Mouse (Mus musculus): ENCODE measurements at regions not wholly inside any gene's neighbourhood (a gene's known extent, or its start where the extent isn't known, plus 50 kb on each side); places are given as distances from the start of the nearest gene placed in this dataset.

DNA sequence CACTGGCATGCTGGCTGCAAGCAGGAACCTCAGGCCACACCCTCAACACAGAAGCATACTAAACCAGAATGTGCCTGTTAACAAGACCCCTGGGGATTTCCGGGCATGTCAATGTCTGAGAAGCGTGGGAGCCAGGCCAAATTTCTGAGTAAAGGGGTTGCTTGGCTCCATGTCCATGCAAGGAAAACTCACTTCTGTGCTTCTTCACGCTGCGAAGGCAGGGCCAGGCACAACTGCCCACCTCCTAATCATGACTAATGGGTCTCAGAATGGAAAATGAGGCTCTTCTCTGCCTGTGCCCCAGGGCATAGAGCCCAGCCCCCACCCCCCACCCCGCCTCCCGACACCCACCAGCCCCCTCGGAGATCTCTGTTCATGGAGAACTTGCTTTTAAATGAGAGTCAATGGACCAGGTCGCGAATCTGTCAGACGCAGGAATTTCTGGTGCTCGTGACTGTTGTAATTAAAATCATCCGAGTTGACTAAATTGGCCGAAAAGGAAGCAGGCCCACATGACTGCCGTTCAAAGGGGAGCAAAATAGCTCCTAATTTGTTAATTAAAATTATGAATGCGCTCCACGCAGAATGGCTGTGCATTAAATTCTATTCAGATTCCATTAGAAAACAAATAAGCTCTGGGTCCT lies 152.2 kb downstream of the H2al1j start:
- no peak for ATAC-seq (replicated peaks; ENCODE audit: low FRiP score, poor library complexity, severe bottlenecking)

DNA sequence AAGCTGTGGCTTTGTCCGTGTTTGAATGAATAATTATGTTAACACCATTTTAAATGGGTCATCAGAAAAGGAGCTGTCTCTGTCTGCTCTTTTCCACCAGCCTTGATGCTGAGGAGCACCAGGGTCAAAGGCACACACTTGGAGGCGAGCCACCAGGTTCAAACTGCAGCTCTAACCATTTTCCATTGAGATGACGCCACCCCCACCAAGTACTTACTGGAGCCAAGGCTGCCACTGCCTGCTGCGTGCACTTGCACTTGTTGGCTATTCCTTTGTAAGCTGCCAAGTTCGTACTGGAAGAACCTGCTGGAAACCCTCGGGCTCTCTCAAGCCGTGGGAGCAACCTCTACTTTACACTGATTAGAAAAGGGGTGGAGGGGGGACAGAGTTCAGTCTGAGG lies 154.5 kb downstream of the H2al1j start:
- ATAC-seq (replicated peaks; ENCODE audit: low FRiP score, poor library complexity, severe bottlenecking): no peak

DNA sequence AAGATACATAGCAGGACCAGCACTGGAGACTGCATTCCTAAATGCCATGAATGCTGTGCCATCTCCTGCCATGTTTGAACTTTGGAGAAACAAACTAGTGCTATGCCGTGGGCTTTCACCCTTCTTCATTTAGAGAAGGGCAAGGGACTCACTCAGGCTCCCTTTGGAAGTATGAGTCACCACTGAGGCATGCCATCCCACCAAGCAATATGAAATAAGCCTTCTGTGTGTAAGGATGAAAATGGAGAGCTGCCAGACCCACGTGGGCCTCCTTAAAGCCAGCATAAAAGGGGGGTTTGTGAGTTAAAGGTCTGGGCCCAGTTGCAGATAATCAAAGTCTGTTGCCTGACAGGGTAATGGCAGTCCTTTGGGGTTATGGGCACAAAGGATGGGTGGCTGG lies 159.0 kb downstream of the H2al1j start:
- ATAC-seq (replicated peaks; ENCODE audit: low FRiP score, poor library complexity, severe bottlenecking): no peak

DNA sequence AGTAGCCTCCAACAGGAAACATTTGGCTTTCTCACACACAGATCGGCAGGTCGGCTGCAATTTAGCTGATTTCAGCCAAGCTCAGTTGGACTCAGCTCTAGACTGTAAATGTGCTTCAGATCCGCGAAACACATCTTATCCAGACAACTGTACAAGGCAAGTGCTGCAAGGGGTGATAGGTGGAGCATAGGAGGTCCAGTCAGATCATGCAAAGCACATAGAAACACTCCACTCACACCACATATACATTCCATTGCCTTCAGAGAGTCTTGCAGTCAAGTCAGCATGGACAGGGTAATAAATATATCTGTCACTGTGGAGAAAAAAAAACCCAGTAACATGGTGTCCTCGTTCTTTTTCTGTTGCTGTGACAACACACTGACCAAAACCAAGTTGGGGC lies 160.3 kb downstream of the H2al1j start:
- no peak for ATAC-seq (replicated peaks; ENCODE audit: low FRiP score, poor library complexity, severe bottlenecking)

DNA sequence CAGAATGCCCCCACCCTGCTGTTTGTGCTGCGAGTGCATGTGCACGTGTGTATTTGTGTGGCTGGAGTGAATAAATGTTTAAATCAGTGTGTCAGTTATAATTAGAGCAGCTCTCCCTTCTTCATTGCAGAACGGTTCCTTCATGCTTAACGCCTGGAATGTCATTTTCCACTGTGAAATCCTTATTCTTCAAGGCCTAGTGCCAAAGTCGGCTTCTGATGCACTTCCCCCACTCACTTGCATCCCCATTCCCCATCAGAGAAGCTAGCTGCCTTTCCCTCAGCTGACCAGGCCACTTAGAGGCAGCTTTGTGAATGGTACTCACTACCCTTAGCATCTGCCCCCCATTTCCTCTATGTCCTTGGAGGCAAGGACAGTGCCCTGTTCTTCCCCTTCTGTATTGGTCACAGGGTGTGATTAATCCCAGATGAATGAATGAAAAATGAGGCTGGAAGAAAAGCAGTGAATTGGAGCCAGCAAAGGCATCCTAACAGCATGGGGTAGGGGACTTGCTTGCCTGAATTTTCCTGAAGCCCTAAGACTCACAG lies 162.6 kb downstream of the H2al1j start:
- ATAC-seq (replicated peaks; ENCODE audit: low FRiP score, poor library complexity, severe bottlenecking): no peak

DNA sequence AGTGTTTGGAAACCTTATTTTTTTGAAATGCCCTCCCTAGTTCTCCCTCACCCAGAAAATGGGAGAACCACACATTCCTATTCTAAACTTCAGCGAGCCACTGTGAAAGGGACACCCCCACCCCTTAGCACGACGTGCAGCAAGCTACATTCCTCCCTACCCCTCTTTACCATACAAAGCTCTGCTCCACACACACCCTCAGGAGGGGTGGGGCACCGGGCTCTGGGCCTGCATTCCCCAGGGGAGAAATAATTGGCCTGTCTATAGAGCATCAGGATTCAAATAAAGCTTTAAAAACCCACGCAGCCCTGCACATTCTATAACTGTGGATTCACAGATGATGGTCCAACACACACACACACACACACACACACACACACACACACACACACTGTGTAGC lies 163.6 kb downstream of the H2al1j start:
- ATAC-seq (replicated peaks; ENCODE audit: low FRiP score, poor library complexity, severe bottlenecking): no peak

DNA sequence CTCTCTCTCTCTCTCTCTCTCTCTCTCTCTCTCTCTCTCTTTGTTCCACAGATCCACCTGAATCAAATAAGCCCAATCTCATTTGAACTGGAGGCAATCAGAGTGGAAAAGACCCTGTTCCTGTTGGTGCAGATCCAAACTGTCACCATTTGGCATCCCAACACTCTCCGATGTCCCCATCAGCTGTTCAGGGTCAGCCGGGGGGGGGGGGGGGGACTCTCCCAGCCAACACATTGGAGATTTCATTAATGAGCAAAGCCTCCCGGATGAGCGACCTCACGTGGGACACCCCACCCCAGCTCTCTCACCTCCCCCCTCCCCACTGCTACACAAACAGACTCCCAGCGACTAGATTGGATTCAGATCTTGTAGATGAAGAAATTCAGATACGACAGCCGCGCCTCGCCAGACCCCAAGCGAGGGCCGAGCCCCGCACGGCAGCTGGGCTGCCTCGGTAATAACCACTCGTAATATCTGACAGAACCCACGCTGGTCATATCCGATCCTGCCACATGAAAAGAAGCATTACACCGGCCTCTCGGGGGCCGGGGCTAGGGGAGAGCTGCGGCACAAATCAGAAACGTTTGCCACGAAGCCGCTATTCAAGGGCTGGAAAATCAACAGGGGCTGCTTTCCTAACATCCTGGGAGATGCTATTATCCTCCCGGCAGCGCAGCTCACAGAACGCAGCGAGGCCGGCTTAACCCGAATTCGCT lies 164.2 kb downstream of the H2al1j start:
- ATAC-seq (replicated peaks; ENCODE audit: low FRiP score, poor library complexity, severe bottlenecking): no peak

DNA sequence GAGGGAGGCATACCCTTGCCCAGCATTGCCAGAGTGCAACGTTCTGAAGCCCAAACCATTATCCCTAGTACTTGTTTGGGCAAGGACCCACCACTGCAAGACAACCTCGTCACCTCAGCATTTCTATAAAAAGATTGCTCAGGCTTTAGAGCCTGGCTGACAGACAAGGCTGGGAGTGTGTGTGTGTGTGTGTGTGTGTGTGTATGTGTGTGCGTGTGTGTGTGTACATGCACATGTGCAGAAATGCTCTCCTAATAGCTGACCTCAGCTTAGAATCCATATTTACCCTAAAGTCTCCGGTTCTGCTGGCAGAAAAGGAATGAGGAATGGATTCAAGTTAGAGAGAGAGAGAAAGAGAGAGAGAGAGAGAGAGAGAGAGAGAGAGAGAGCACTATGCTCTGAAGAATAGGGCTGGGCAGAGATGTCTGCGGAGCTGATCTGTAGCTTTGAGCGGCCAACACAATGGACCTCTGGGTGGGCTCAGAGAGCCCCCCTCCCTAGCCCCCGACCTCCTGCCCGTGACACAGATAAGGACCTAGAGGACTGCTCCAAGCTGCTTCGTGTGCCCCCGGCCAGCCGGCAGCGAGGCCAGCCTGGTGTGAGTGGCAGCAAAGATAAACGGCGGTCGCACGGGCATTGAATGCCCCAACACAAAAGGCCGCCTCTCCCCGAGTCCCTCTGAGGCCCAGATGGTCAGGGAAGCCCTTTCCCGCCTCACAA lies 166.1 kb downstream of the H2al1j start:
- no peak for ATAC-seq (replicated peaks; ENCODE audit: low FRiP score, poor library complexity, severe bottlenecking)

DNA sequence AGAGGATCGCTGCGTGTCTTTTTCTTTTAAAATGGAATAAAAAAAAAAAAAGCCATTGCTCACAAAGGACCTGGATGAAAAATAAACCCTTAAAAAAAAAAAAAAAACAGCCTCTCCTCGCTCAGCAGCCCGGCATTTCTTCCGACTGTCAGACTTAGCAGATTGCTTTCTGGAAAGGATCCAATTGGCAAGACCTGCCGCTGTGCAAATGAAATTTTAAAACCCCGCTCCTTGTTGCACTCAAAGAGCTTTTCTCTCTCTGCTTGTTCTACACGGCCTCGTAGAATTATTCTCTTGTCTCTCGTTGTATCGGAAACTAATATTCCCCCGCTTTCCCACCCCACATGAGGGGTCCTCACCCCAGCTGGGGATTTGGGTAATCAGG lies 166.6 kb downstream of the H2al1j start:
- no peak for ATAC-seq (replicated peaks; ENCODE audit: low FRiP score, poor library complexity, severe bottlenecking)

DNA sequence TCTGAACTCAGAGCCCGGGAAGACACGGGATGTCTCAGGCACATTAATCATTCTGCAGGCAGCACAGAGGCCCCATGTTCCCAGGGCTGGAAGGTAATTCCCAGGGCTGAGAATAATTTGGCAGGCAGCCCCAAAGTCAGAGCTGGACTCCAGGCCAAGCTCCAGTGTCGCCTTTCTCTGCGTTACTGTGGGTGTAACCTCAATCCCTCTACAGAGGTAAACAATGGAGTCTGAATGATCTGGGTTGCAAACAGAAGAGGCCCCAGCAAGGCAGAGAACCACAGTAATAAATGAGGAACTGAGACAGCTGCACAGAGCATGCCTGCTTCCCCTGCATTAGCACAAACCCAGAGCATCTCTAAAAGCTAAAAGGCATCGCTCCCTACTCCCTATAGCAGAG lies 184.8 kb downstream of the H2al1j start:
- ATAC-seq (replicated peaks; ENCODE audit: low FRiP score, poor library complexity, severe bottlenecking): no peak

DNA sequence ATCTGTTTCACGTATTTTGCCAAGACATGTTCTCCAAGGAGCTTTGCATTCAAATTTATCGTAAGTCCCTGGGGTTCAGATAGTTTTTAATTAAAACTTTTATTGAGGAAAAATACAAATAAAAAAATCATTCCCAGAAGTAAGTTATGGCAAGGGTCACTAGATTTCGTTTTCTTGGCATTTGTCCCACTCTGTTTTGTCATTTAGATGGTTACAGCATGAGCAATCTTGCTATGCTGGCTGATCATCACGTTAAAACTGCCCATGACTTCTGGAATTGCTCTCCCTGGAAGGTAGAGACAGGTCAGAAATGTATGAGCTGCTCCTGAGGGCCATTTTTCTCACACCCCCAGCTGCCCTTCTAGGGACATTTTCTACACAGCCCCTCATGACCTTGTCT lies 185.3 kb downstream of the H2al1j start:
- no peak for ATAC-seq (replicated peaks; ENCODE audit: low FRiP score, poor library complexity, severe bottlenecking)

DNA sequence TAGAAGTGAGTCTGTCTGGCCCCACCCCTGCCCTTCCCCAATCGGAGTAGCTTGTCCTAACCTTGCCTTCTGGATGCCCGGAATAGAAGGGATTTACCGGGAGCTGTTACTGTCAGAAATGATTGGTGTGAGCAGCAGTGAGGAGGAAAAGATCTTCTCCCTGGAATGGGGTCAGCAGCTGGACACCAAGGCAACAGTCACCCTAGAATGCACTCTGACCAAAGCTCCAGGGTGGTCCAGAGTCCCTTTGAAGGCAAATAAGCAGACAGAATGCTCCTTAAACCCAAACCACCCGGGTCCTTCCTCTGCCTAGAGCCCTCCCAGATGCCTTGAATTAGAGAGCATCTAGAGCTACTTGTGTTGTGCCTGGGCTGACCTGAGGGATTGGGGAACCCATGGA lies 196.2 kb downstream of the H2al1j start:
- ATAC-seq (replicated peaks; ENCODE audit: low FRiP score, poor library complexity, severe bottlenecking): no peak

DNA sequence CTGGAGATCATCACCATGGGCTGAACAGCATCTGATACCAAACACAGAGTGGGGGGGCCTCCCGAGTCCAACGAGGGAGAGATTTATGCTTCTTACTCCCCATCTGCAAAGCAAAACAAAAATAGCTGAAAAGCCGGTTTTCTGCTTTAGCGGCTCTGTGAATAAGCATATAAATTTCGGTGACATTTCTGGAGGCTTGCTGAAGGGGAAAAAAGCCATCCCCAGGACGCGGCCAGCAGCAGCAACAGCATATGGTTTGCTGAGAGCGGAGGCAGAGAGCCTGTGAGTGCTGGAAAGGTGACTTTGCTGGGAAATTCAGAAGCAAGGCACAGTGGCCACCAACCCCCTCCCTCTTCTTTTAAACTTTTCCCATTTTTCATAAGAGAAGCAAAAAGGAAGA lies 197.7 kb downstream of the H2al1j start:
- no peak for ATAC-seq (replicated peaks; ENCODE audit: low FRiP score, poor library complexity, severe bottlenecking)

DNA sequence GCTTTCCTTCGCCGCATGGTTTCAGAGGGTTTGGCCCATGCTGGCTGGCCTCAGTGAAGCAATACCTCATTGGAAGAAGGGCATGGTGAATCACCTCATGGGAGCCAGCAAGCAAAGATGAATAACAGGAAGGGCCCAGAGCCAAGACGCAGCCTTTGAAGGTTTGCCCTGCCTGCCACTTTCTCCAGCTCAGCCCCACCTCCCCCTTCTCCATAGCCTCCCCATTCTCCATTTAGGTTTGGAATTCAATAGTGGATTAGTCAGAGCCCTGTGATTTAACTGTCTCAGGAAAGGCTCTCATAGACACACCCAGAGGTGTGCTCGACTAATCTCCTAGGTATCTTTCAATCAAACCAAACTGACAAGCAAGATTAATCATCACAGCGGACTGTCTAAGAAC lies 201.0 kb downstream of the H2al1j start:
- ATAC-seq (replicated peaks; ENCODE audit: low FRiP score, poor library complexity, severe bottlenecking): no peak

DNA sequence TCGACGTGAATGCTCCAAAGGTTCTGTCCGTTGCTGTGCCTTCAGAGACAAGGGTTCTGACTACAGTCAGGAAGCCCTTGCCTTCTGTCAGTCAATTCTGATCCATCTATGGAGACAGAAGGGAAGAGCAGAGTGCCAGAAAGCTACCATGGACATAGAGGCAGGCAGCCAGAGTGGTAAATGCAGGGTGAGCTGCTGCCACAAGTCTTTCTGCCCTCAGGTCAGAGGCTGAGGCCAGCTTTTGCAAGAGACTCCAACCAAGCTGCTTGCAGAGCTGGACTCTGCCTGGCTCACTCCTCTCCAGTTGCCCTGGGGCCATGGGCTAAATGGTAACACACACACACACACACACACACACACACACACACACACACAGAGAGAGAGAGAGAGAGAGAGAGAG lies 201.6 kb downstream of the H2al1j start:
- no peak for ATAC-seq (replicated peaks; ENCODE audit: low FRiP score, poor library complexity, severe bottlenecking)

DNA sequence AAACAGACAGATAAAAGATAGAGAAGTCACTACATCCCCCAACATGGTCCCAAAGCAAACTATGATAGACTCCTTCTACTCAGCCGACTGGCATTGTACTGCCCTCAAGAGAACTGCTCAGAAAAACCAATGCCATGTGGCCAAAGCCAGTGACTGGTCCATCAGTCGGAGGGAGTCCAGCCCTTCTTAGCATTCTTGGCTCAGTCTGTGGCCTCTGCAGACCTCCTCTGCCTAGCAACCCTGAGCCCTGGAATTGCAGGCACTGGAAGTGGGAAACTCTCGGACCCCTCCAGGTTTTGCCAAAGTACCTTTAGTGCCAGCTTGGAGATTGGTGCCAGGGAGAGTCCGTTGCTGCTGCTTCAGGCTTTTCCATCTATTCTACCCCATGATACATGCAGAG lies 205.2 kb downstream of the H2al1j start:
- ATAC-seq (replicated peaks; ENCODE audit: low FRiP score, poor library complexity, severe bottlenecking): no peak

DNA sequence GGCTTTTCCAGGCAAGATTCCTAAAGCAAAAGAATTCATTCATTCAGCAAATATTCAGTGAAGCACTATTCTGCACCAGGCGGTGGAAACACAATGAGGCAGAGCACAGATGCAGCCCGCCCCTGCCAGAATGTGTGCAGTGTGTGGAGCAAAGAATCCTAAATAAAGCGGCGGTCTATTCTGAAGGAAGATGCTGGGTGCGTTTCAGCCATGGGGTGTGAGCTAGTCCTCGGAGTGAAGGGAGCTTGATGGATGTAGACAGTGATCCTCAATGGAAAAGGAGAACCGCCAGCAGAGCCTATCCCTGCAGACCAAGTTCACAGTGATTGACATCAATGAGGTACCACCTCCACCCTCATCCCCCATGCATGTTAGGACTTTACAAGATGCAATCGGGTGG lies 206.2 kb downstream of the H2al1j start:
- ATAC-seq (replicated peaks; ENCODE audit: low FRiP score, poor library complexity, severe bottlenecking): no peak

DNA sequence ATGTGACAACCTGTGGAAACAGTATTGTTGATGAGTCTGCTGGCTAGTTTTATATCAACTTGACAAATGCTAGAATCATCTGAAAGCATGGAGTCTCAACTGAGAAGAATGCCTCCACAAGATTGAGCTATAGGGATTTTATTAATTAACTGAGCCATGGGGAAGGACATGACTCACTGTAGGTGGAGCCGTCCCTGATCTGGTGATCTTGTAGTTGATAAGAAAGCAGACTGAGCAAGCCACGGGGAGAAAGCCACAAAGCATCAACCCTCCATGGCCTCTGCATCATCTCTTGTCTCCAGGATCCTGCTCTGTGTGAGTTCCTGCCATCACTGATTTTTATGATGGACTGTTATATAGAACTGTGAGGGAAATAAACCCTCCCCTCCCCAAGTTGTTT lies 213.4 kb downstream of the H2al1j start:
- no peak for ATAC-seq (replicated peaks; ENCODE audit: low FRiP score, poor library complexity, severe bottlenecking)

DNA sequence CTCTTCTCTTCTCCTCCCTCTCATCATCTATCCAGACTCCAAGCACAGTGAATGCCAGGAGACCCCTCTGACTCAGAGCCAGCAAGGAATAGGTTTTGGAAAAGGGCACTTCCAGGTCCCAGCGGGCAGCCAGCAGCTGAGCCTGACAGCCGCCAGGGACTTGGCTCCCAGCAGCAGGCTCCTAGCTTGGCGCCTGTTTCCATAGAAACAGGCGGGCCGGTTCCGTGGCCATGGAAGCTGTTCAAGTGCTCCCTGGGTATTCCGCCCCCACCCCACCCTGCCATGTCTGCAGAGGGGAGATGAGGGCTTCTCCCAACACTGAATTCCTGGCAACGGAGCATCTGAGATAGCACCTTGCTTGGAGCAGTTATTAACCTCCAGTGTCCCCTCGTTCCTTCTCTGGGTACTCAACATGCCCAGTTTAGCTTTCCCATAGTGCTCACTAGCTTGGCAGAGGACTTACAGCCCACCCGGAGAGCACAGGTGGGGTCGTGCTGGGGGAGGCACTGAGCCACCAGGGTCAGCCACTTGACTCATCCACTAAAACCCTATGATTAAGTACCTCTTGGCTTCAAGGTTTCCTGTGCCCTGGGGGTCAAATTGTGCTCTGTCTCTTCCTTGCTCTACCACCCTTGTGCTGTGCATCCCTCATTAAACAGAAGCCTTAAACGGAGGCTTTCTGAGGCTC lies 222.7 kb downstream of the H2al1j start:
- no peak for ATAC-seq (replicated peaks; ENCODE audit: low FRiP score, poor library complexity, severe bottlenecking)

DNA sequence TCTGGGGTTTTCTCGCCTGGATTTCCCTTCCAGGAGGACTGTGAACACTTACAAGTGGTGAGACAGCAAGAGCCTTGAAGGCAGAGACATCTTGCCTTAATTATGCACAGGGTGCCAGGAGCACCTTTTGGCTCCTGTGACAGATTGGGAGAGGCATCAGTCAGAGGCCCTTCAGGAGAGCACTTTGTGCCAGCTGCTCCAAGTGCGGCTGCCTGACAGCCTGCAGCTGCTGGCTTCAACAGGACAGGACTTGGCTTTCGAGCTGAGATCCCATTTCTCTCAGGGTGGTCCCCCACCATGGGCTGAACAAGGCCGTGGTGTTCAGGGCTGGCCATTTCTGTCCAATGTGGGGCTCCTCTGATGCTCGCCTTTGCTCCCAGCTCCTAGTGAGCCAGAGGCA lies 224.6 kb downstream of the H2al1j start:
- no peak for ATAC-seq (replicated peaks; ENCODE audit: low FRiP score, poor library complexity, severe bottlenecking)
